Mouse (Mus musculus) heart, embryonic 11.5 days (tissue): ENCODE results near the gene Stac2. TPM values are rescaled to one million over a fixed set of nuclear protein-coding genes. Genes with fewer than 3 reads are reported as not detected.
A peak's percentile ranks its signal among the peaks of the same experiment; 100 is the strongest.

Source experiments
- ATAC-seq: fragments of 200-750 bp; cut with Nextera tagmentation; replicated peaks from 2 replicates; pipeline ENCODE4 v1.8.0; 2017; ENCODE audit warnings: moderate library complexity; ENCODE audit not compliant: insufficient number of reproducible peaks, low FRiP score, low TSS enrichment
- H3K27ac ChIP-seq: fragments of 300-500 bp; sonication (generic); 2 replicates; pipeline ENCODE4 v1.5.1; 2014; ENCODE audit warnings: mild to moderate bottlenecking, low read depth, low read length
- H3K27me3 ChIP-seq: fragments of 300-500 bp; sonication (generic); 2 replicates; pipeline ENCODE4 v1.6.1; 2014; ENCODE audit warnings: mild to moderate bottlenecking, low read length, mixed read lengths; ENCODE audit not compliant: control insufficient read depth, insufficient read depth
- H3K36me3 ChIP-seq: fragments of 300-500 bp; sonication (generic); 2 replicates; pipeline ENCODE4 v1.6.1; 2014; ENCODE audit warnings: mild to moderate bottlenecking, low read length, moderate library complexity, mixed read lengths; ENCODE audit not compliant: control insufficient read depth, insufficient read depth
- H3K4me1 ChIP-seq: fragments of 300-500 bp; sonication (generic); 2 replicates; pipeline ENCODE4 v1.6.1; 2014; ENCODE audit warnings: low read length; ENCODE audit not compliant: control insufficient read depth, insufficient read depth
- H3K4me2 ChIP-seq: fragments of 300-500 bp; sonication (generic); 2 replicates; pipeline ENCODE4 v1.6.1; 2014; ENCODE audit warnings: mild to moderate bottlenecking, moderate library complexity
- H3K4me3 ChIP-seq: fragments of 300-500 bp; sonication (generic); 2 replicates; pipeline ENCODE4 v1.5.1; 2014; ENCODE audit warnings: low read depth, low read length
- H3K9ac ChIP-seq: fragments of 300-500 bp; sonication (generic); 2 replicates; pipeline ENCODE4 v1.6.1; 2014; ENCODE audit warnings: mild to moderate bottlenecking, low read depth, low read length, moderate library complexity
- H3K9me3 ChIP-seq: fragments of 300-500 bp; sonication (generic); replicated peaks from 2 replicates; pipeline ENCODE4 v1.6.1; 2016; ENCODE audit warnings: low read length; ENCODE audit not compliant: control insufficient read depth
- WGBS: fragments of 180-500 bp; shearing (Covaris S2); extraction: QIAGEN DNeasy Blood & Tissue Kit; methylation state at CpG from one replicate; pipeline ENCODE4 v1.1.7; 2014; ENCODE audit not compliant: insufficient replicate concordance; 5-methylcytosine and 5-hydroxymethylcytosine counted together
- polyA plus RNA-seq: library from polyadenylated mRNA; unstranded; fragments of >200 nt; fragmentation: Nextera tagmentation; extraction: Ambion mirVana; gene quantifications from 2 replicates; pipeline ENCODE4 v1.2.1, GENCODE M21; 2014

Gene Stac2
- polyA plus RNA-seq, 1 experiment from 2014 or later: 0.26 TPM

DNA sequence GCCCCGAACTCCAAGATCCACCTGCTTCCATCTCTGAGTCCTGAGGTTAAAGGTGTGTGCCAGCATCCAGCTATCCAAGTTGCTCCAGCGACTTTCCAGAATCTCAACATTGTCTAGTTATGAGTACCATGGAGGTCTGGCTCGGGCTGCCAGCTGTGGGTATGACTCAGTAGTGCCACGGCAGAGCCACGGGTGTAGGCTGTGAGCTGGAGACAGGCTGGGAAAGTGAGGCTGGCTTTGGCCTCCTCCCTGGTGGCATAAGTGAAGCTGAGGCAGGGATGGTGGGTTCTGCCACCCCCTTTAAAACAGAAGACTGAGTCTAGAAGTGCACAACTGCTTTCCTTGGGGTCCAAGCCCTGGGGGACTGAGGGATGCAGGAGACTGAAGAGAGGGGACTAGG, 19.2 kb downstream of the Stac2 start:
- 84% methylated on average over 5 of the region's 5 CpGs for WGBS
- no peak for ATAC-seq
- no peak overlapping the region for H3K4me3 ChIP-seq
- peaks cover 19% of the 10 kb centered on the region for H3K27me3 ChIP-seq
- no peaks in the 10 kb centered on the region for H3K9me3 ChIP-seq
- no peak overlapping the region for H3K27ac ChIP-seq
- H3K4me2 ChIP-seq: no peak overlapping the region
- peaks cover 16% of the 10 kb centered on the region; the same call in 1 of the 2 replicates for H3K4me1 ChIP-seq
- H3K9ac ChIP-seq: no peak overlapping the region
- H3K36me3 ChIP-seq: peaks cover 14% of the 10 kb centered on the region

DNA sequence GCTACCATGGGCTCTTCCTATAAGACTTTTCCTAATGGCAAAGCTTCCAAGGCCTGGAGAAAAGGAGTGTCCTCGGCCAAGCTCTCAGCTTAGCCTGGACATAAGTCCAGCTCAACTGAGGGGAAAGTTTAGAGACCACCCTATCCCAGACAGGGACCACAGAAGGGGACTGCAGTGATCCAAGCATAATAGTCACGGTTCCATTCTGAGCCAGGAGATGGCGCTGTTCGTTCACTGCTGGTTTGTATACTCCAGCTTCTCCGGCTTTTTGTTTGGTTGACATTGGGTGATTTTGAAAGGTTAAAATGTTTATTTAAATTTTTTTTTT, 21.9 kb downstream of the Stac2 start:
- H3K9ac ChIP-seq: no peak overlapping the region
- H3K4me2 ChIP-seq: no peak overlapping the region
- H3K36me3 ChIP-seq: peaks cover 21% of the 10 kb centered on the region
- H3K27ac ChIP-seq: no peak overlapping the region
- no peak for ATAC-seq
- no peak overlapping the region for H3K4me3 ChIP-seq
- H3K27me3 ChIP-seq: peaks cover 8% of the 10 kb centered on the region
- H3K9me3 ChIP-seq: no peaks in the 10 kb centered on the region
- 11% methylated on average over 5 of the region's 5 CpGs for WGBS
- H3K4me1 ChIP-seq: peaks cover 17% of the 10 kb centered on the region; the same call in 1 of the 2 replicates

DNA sequence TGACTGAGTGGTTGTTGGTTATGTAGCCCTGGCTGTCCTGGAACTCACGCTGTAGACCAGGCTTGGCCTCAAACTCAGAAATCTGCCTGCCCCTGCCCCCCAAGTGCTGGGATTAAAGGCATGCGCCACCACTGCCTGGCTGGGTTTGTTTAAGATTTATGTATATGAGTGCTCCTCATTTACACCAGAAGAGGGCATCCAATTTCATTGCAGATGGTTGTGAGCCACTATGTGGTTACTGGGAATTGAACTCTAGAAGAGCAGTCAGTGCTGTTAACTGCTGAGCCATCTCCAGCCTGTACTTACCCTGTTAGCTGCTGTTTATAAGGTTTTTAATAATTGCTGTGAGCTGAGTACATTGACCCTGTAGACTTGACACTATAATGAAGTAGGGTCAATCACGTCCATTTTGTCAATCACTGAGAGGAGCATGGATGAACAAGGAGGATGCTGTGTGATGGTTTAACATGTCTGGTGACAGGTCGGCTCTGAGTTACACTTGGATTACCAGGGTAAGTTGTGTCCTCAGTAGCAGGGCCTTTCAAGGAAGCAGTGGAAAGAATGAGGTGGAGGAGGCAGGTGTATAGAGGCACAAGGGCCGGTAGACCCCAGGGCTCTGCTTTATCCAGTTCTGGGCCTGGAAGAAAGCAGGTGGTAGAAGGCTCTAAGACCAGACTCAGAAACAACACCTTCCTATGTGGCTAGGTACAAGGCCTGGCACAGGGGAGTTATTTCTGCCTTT, 22.4 kb downstream of the Stac2 start:
- Histone ChIP-seq H3K27ac (no peak overlapping the region), H3K9ac (no peak overlapping the region), H3K9me3 (no peaks in the 10 kb centered on the region), H3K4me1 (peaks cover 13% of the 10 kb centered on the region; the same call in 1 of the 2 replicates), H3K4me3 (no peak overlapping the region), H3K27me3 (peaks cover 7% of the 10 kb centered on the region; the same call in 1 of the 2 replicates), H3K4me2 (no peak overlapping the region), H3K36me3 (peaks cover 21% of the 10 kb centered on the region)
- no peak for ATAC-seq
- WGBS: 51% methylated on average over 5 of the region's 5 CpGs

DNA sequence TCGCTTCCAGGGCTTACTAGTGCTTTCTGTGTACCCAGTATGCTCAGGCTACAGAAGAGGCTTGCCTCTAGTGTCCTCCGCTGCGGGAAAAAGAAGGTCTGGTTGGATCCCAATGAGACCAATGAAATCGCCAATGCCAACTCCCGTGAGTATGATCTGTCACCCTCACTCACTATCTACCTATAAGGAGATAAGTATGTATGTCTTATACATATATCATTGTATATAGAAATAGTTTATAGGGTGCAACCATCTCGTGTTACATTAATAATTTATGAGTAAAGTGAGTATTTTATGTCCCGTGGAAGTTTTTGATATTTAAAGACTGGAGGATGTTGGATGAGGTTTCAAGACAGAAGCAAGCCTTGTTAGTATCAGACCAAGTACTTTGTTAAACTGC, 25.5 kb downstream of the Stac2 start:
- H3K4me3 ChIP-seq: peak overlapping the region; percentile 100
- H3K27ac ChIP-seq: no peak overlapping the region
- 19% methylated on average over 7 of the region's 7 CpGs for WGBS
- peak overlapping the region; percentile 100 for H3K9ac ChIP-seq
- no peaks in the 10 kb centered on the region for H3K27me3 ChIP-seq
- H3K4me2 ChIP-seq: peak overlapping the region; percentile 91
- no peaks in the 10 kb centered on the region for H3K9me3 ChIP-seq
- H3K4me1 ChIP-seq: peaks cover 10% of the 10 kb centered on the region
- no peak for ATAC-seq
- H3K36me3 ChIP-seq: peaks cover 21% of the 10 kb centered on the region

DNA sequence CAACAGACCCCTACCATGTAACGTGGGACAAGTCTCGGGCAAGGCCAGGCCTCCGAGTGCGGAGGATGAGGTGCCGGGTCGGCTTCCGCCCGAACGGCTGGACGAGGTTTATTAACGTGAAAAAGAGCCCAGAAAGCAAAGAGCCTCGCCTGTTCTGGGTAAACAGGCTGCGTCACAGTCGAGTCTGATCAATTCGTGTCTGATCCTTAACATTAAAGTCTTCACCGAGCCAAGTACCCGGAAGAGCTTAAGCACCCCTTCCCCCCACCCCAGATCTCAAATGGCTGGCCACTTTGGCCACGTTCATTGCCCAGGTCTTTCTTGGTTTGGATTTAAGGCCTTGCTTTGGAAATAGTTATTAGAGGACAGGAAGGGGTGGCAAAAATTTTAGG, 26.0 kb downstream of the Stac2 start:
- no peak for ATAC-seq
- H3K4me3 ChIP-seq: peak overlapping the region; percentile 100
- H3K27ac ChIP-seq: peak overlapping the region; percentile 84
- no peaks in the 10 kb centered on the region for H3K9me3 ChIP-seq
- WGBS: 1% methylated on average over 18 of the region's 18 CpGs
- H3K9ac ChIP-seq: peak overlapping the region; percentile 100
- peaks cover 10% of the 10 kb centered on the region for H3K4me1 ChIP-seq
- H3K27me3 ChIP-seq: no peaks in the 10 kb centered on the region
- peak overlapping the region; percentile 91 for H3K4me2 ChIP-seq
- H3K36me3 ChIP-seq: peaks cover 21% of the 10 kb centered on the region

DNA sequence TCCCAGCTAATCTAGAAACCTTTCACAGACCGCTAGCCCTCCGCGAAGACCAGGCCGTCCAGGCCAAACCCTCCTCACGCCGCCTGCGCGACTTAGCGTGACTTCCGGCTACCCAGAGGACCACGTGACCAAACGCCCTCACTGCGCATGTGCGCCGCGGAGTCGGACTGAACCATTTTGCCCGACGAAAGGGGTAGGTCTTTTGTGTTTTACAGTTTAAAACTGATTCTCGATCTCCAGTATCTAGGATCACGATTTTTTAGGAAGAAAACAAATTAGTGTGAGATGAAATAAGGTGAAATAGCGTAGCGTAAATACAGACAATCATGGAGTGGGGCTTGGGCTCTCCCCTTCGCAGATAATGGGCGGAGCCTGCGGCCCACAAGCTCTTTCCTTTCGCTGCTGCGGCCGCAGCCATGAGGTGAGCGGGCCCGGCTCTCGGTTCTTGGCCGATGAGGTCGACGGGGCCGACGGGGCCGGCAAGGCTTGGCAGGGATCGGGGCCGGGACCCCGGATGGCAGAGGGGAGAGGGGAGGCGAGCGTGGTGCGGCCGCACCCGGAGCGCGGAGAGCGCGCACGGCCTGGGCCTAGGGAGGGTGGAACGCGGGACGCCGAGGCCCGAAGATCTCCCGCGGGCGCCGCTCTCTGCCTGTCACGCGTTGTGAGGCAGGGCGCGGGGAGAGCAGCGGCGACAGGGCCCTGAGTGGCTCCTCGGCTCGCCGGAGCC, 26.5 kb downstream of the Stac2 start, which contains the start of gene Rpl19:
TSS of gene Rpl19 (plus strand) at position 141 of the 727 bp plus-strand sequence.
- H3K36me3 ChIP-seq: peaks cover 21% of the 10 kb centered on the region
- H3K27me3 ChIP-seq: no peaks in the 10 kb centered on the region
- peak within 1 kb of the TSS; percentile 100 for H3K9ac ChIP-seq
- WGBS: under 1% methylated on average over 69 of the region's 69 CpGs
- peaks cover 10% of the 10 kb centered on the region for H3K4me1 ChIP-seq
- no peaks in the 10 kb centered on the region for H3K9me3 ChIP-seq
- peak within 1 kb of the TSS; percentile 100 for H3K4me3 ChIP-seq
- peak within 1 kb of the TSS; percentile 91 for H3K4me2 ChIP-seq
- peak within 1 kb of the TSS; percentile 85 for H3K27ac ChIP-seq
- ATAC-seq: peak; percentile 70; the same call in 1 of the 2 replicates

DNA sequence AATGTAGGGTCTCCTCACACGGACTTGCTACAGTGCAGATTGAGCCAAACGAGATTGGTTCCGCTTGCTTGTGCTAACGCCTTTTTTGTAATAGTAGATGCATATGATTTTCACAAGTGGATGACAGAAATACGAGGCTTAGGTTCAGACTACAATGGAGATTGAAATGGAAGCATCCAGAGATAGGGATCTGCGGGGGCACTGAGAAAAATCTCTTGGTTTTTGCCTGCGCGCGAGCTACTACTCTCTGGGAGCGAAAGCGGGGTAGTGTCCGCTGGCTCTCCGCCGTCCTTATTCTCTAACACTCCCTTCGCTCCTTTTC, 27.1 kb downstream of the Stac2 start:
- Histone ChIP-seq H3K27me3 (no peaks in the 10 kb centered on the region), H3K4me1 (peaks cover 10% of the 10 kb centered on the region), H3K36me3 (peaks cover 21% of the 10 kb centered on the region), H3K4me3 (peak overlapping the region; percentile 100), H3K4me2 (peak overlapping the region; percentile 91), H3K27ac (peak overlapping the region; percentile 85), H3K9me3 (no peaks in the 10 kb centered on the region), H3K9ac (peak overlapping the region; percentile 100)
- no peak for ATAC-seq
- WGBS: 7% methylated on average over 15 of the region's 15 CpGs

DNA sequence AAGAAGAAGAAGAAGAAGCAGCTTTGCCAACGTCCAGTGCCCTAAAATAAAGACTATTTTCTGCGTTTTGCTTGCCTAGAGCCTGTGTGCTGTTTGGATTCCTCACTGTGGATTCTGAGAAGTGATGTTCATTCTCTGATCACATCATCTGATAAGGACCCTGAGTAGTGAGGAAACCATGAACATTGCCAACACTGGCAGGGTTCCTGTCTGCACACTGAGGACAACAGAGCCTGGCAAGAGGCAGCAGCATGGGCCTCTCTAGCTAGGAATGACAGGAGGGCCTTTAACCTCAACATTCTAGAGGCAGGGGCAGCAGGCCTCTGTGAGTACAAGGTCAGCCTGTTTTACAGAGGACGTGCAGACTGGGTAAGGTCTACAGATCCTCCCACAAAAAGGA, 28.7 kb downstream of the Stac2 start:
- H3K9me3 ChIP-seq: no peaks in the 10 kb centered on the region

More for the DNA sequence above, 28.7 kb downstream of the Stac2 start:
- H3K4me3 ChIP-seq: no peak overlapping the region
- no peak overlapping the region for H3K27ac ChIP-seq
- H3K27me3 ChIP-seq: no peaks in the 10 kb centered on the region
- WGBS: 86% methylated on average over 3 of the region's 3 CpGs
- peaks cover 12% of the 10 kb centered on the region for H3K36me3 ChIP-seq
- no peak overlapping the region for H3K4me2 ChIP-seq
- peaks cover 13% of the 10 kb centered on the region for H3K4me1 ChIP-seq
- no peak overlapping the region for H3K9ac ChIP-seq
- no peak for ATAC-seq
